Mouse (Mus musculus) gastrocnemius, adult 18-20 months (tissue): ENCODE measurements at regions not wholly inside any gene's neighbourhood (a gene's known extent, or its start where the extent isn't known, plus 50 kb on each side); places are given as distances from the start of the nearest gene placed in this dataset.

Source experiments
- DNase-seq: peaks from one replicate; pipeline ENCODE4 v3.0.0; 2021; ENCODE audit warnings: low spot score

DNA sequence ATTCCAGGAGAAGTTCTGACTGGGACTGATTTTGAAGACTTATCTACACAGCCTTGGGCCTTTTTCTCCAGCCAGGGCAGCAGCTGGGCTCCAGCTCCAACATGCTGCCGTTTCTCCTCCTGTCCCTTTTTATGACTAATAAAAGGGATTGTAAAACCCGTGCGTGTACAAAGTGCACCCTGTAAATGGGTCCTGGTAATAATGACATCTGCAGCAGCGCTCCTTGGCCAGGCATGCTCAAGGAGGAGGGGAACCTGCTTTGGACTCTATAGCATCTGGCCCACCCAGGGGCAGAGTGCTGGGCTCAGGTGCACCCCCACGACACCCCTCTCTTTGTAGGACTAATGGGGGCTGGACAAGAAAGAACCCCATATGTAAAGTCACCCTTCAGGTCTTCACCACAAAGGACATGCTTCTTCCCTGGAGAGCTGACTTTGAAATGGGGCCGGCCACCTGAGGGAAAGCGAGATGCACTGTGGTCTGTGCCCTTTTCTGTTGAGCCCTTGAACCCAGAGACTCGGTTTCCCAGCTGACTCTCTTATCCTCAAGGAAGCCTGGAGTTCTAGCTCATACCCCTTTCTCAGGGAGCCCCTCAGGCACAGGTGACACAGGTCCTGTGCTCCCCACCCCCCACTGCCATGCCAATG is 61.4 kb downstream of the Mrpl23 start:
- DNase-seq: no peak

DNA sequence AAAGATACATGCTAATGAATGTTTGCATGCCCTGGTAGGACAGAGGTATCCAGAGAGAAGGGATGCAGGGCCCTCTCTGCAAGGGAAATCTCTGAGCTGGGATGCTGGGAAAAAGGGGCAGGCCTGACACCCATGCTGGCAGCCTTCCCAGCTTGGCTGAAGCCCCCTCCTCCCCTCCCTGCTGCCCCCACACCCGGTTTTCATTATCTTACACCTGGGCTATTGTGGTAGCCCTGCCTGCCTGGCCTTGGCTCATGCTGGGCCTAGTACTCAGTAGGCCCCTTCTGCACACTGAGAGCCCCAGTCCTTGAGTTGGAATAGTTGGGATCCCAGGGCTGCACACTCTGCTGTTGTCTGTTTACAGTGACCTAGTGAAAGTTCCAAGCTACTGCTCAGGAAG is 62.9 kb downstream of the Mrpl23 start:
- no peak for DNase-seq

DNA sequence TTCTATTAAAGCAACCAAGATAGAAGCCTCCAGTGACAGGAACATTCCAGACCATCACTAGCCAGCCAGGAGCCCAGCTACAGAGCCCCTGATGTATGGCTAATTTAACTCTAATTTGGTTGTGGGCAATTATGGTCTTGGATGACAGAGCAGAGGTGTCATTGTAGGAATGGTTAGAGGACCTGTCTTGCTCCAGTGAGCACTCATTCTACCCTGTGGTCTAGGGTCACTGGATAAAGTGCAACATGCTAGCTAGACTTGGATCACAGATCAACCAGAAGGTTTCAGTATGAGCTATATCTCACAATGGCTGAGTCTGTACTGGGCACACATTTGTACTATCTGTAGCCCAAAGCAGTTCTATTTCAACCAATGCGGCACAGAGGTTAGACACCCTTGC is 63.7 kb downstream of the Mrpl23 start:
- DNase-seq: no peak

DNA sequence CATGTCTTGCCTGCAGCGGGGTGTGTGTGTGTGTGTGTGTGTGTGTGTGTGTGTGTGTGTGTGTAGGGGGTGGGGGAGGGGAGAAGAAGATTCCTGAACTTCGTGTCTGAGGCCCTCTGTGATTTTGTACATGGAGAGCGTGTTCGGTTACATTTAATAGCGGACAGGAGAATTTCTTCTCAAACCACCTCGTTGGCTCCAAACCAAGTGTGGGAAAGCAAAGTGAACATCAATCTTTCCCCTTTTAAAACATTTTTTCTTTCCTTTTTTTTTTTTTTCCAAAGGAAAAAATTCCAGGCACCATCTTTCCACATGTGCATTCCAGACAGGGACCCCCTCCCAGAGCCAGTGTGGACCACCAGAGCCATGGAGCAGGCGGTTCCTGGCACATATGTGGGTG is 65.5 kb downstream of the Mrpl23 start:
- DNase-seq: no peak

DNA sequence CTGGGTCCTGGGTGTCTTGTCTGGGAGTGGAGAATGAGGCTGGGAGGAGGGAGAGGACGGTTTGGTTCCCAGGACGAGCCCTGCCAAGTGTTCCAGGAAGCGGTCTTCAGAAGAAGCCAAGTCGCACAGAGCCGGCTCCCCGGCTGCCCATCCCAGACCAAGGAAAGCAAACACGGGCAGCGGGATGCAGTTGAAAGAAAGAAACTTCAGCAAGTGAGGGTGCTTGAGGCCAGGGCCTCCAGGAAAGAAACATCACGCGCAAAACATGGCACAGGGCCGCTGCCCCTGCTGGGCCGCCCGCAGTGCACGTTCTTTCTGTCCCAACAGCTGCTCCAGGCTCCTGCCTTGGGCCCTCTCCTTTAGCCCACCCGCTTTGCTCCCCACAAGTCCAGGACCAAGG is 66.7 kb downstream of the Igf2 start:
- peak; percentile 77 for DNase-seq

DNA sequence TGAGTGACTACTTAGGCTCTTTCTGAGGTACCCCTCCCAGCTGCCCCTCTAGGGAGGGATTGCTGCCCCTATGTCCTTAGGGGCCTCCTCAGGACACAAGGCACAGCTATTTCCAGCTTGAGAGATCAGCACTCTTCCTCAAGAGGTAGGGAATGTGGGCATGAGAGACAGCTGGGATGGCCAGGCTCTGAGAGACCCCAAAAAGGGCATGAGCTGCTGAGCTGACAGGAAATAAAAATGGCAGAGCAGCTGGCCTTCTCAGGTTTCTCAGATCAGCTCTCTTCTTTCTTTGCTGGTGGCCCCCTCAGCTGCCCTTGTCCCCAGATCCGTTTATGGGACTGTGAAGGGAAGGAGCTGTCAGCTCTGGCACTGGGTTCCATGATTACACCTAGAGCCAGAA is 66.2 kb downstream of the Igf2 start:
- DNase-seq: peak; percentile 76
